ENCODE assay signal across 8 mouse cellular contexts in the genomic region with DNA sequence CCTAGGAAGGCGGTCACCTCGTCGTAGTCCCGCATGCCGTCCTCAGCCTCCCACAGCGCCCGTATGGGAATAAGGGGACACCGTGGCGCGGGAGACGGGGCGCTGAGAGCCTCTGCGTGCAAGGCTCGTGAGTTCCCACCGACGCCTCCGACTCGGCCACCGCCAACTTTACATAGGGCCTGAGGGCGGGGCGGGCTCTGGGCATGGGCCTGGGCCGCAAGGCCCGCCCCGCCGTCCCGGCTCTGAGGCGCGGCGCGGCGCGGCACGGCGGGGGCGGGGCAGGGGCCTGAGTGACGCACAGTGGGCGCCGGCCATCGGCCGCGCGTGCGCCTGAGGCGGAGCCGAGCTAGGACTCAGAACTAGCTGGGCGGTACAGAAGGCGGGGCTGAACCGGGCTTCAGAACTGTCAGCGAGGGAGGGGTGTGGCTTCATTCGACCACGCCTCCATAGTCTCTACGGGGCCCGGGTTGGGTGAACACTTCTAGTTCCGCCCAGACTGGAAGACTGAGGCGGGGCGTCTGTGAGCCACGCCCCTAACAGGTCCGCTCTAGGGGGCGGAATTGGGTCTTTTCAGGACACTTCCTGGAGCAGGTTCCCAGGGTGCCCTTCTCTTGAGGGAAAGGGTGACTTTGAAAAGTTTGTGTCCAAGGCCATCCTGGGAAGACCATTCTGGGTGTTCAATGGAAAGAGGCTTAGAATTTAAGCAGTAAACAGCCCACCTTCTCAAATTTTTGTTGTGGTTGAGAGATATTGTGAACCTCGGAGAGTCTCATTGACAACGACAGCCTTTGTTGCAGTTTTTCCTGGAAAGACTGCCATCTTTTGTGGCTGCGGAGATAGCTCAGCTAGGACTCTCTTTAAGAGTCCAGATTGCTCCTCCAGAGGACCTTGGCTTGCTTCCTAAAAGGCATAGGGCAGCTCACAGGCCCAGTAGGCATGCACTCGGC. TPM values are rescaled to one million over a fixed set of nuclear protein-coding genes. Genes with fewer than 3 reads are reported as not detected.
DNase-seq lines count a peak whose midpoint lies in the region; ATAC-seq lines count a peak whose summit lies in the region.

A gene (minus strand): TSS at position 156 of the 947 bp plus-strand sequence.

- peak within 1 kb of the TSS; percentile 58 for H3K9ac ChIP-seq in hindbrain, embryonic 11.5 days (ENCODE audit: low read depth, low read length)

- no peaks in the 10 kb centered on the region for H3K4me1 ChIP-seq in hindbrain, embryonic 11.5 days (replicated peaks; ENCODE audit: control insufficient read depth, insufficient read depth, low read length)

- no peaks in the 10 kb centered on the region for H3K27me3 ChIP-seq in hindbrain, embryonic 11.5 days (ENCODE audit: control insufficient read depth, insufficient read depth, low read length)

- 4% methylated on average over 63 of the region's 63 CpGs for WGBS in hindbrain, embryonic 11.5 days

- peak within 1 kb of the TSS; percentile 86 for H3K4me2 ChIP-seq in hindbrain, embryonic 11.5 days (replicated peaks; ENCODE audit: low read depth, low read length)

- H3K9me3 ChIP-seq in hindbrain, embryonic 11.5 days (ENCODE audit: control insufficient read depth, low read length), result no peaks in the 10 kb centered on the region

- no peak within 1 kb of the TSS for H3K27ac ChIP-seq in hindbrain, embryonic 11.5 days (ENCODE audit: low read depth, low read length)

- H3K36me3 ChIP-seq in hindbrain, embryonic 11.5 days (ENCODE audit: control insufficient read depth, insufficient read depth, low read length), result no peaks in the 10 kb centered on the region

- peak within 1 kb of the TSS; percentile 58 for H3K4me3 ChIP-seq in hindbrain, embryonic 11.5 days (ENCODE audit: low read depth, low read length)

- DNase-seq in Muller cell, postnatal 12 days (ENCODE audit: inconsistent ontology term), result peak; percentile 99
- DNase-seq in cerebellum, adult 9-11 months, result peak; percentile 100
- peak; percentile 98 to 99 for DNase-seq in frontal cortex, adult 2 months (ENCODE audit: extremely low spot score in 1 of 2, low spot score in 1 of 2)
- DNase-seq in hindbrain, embryonic 11.5 days (ENCODE audit: low spot score), result peak; percentile 99
- DNase-seq in layer of hippocampus, postnatal 10 days (ENCODE audit: low spot score in 2 of 2), result peak; percentile 98 to 99
- DNase-seq in lung, postnatal 10 days, result peak; percentile 100
- peak; percentile 98 for DNase-seq in ovary, postnatal 36 days (ENCODE audit: low spot score)
- peak; percentile 98 for DNase-seq in thymus, postnatal 25 days

- peak; percentile 98 for ATAC-seq in hindbrain, embryonic 11.5 days (ENCODE audit: low FRiP score)

RNA-seq across cellular contexts. Expression of the gene that starts here (rescaled TPM):
- 15.2 and 15.8 TPM in 2 replicates for polyA plus RNA-seq in frontal cortex, adult 2 months (2012; rRNA removed)
- polyA plus RNA-seq in hindbrain, embryonic 11.5 days (2014; fragmentation: Nextera tagmentation; extraction: Ambion mirVana), result 7.8 and 8.1 TPM in 2 replicates
- total RNA-seq in layer of hippocampus, postnatal 10 days (2021), result 10 to 100 TPM; 13.3 to 15.8 TPM
